Mouse (Mus musculus) CD4-positive, CD25-positive, alpha-beta regulatory T cell, adult 4 months (primary cell): ENCODE measurements around the gene A430089I19Rik. TPM values are rescaled to one million over a fixed set of nuclear protein-coding genes. Genes with fewer than 3 reads are reported as not detected.
"Not testable (repeated sequence)": the region's sequence is repeated elsewhere in the genome, so short reads cannot be mapped to it uniquely, and the experiment has no call there.

Experiments
- ATAC-seq: one replicate; pipeline ENCODE4 v1.8.0; 2017
- polyA plus RNA-seq, 2 experiments: library from polyadenylated mRNA; unstranded; fragments of 100-300 nt; shearing (Covaris generic); gene quantifications; one replicate each; pipeline ENCODE4 v1.2.1; 2017

Gene A430089I19Rik
- polyA plus RNA-seq: not detected

DNA sequence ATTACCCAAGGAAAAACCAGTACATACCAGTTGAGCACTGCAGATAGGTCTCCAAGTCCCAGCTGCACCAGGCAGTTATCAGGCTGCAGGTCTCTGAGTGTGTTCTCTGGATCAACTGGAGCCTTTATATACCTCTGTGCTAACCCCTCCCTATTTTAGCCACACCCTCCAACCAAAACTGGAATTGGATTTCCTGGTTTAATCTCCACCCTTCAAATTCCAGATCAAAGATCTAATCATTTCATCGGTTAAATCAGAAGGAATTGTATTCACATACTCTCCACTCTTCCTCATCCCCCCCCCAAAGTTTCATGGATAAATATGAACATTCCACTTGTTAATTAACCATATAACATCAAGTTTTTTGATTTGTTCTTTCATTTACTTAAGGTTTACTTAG is at the start of gene A430089I19Rik:
A430089I19Rik (minus strand) TSS at position 101 of the 400 bp plus-strand sequence.
- not testable (repeated sequence) for ATAC-seq

DNA sequence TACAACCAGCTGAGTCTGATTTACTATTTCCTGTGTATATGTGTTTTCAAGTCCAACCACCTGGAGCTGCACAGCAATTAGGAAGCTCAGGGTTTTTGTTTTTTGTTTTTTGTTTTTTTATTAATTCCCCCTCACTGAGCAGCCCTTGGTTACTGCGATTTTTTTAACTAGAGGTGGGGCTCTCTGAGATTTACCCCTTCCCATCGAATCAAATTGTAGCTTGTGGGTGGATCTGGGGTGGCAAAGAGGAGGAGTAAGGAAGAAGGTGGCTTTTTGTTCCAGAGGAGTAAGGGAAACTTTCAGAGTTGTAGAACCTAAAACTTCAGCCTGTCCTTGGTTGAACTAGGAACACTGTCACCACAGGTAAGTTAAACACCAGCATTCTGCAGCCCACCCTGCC is 32.9 kb upstream of the A430089I19Rik start, which contains the start of gene AA792892:
AA792892 (plus strand) TSS at position 301 of the 400 bp plus-strand sequence.
- not testable (repeated sequence) for ATAC-seq

DNA sequence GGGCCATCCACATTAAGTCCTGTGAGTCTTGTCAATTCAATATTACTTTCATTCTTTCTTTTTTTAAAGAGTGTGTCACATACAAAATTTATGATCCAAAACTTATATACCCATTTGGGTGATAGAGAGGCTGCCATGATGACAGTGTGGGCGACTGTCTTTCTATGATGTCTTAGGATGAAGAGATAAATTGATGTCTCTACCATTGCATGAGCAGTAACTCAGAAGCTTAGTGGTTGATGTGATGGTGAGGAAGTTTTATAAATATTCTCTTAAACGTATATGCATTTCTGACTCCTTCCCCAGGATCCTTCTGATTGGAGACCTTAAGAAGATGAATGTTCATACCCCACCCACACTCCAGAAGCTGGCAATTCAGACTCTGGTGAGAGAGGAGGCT is 7.5 kb upstream of the A430089I19Rik start, which contains the start of gene Gm6502:
Gm6502 (plus strand) TSS at position 301 of the 400 bp plus-strand sequence.
- not testable (repeated sequence) for ATAC-seq

Other genes starting within 250 kb of the A430089I19Rik start
- gene BC061212, start 236.3 kb downstream of the A430089I19Rik start, polyA plus RNA-seq: not detected
- not detected for gene Gm6351, start 230.4 kb downstream of the A430089I19Rik start, polyA plus RNA-seq
- not detected for gene Gm3106, start 88.8 kb downstream of the A430089I19Rik start, polyA plus RNA-seq
- gene Gm6502, start 7.6 kb upstream of the A430089I19Rik start, polyA plus RNA-seq: under 1 TPM in 1 of 2 experiments, not detected in 1; 0.31 TPM
- gene AA792892, start 33.0 kb upstream of the A430089I19Rik start, polyA plus RNA-seq: not detected
- not detected for gene Gm7682, start 139.0 kb upstream of the A430089I19Rik start, polyA plus RNA-seq
- not detected for gene Gm3139, start 219.5 kb upstream of the A430089I19Rik start, polyA plus RNA-seq